Mouse (Mus musculus): ENCODE measurements at regions not wholly inside any gene's neighbourhood (a gene's known extent, or its start where the extent isn't known, plus 50 kb on each side); places are given as distances from the start of the nearest gene placed in this dataset.

GRCm38 (mm10) chr17:22795213-22795612 is 71.7 kb downstream of the Zfp945 start:
- DNase-seq (ENCODE audit: low read depth, low spot score), result no peak

GRCm38 (mm10) chr17:22784481-22784880 is 82.5 kb downstream of the Zfp945 start:
- DNase-seq (ENCODE audit: low read depth, low spot score), result no peak

- DNase-seq (ENCODE audit: low read depth, low spot score), result no peak
Measured at GRCm38 (mm10) chr17:22745736-22746135, 121.2 kb downstream of the Zfp945 start.

- peak; percentile 74 for DNase-seq (ENCODE audit: low read depth, low spot score)
Measured at GRCm38 (mm10) chr17:22739581-22740178, 127.3 kb downstream of the Zfp945 start.

GRCm38 (mm10) chr17:22739173-22739572 is 127.8 kb downstream of the Zfp945 start:
- no peak for DNase-seq (ENCODE audit: low read depth, low spot score)

GRCm38 (mm10) chr17:22736360-22736759 is 130.6 kb downstream of the Zfp945 start:
- no peak for DNase-seq (ENCODE audit: low read depth, low spot score)
